Mouse (Mus musculus) cerebellum, postnatal 25 days (tissue): Measurements from ENCODE around the gene C330007P06Rik.

Source experiments
- DNase-seq, 2 experiments: peaks; one replicate each; pipeline ENCODE4 v3.0.0; 2021; ENCODE audit warnings: mixed read lengths in 2 of 2

C330007P06Rik gene

GRCm38 (mm10) chrX:36796734-36797133 lies 77.2 kb downstream of the C330007P06Rik start:
- DNase-seq, result peak in 1 of 2 experiments; percentile 9

GRCm38 (mm10) chrX:36796163-36796581 lies 77.7 kb downstream of the C330007P06Rik start:
- peak; percentile 86 to 92 for DNase-seq

- peak; percentile 85 to 91 for DNase-seq
Measured at GRCm38 (mm10) chrX:36795424-36796162, 78.3 kb downstream of the C330007P06Rik start, which contains the start of gene Slc25a5. Gene Slc25a5 (plus strand): TSS chrX:36795651.

GRCm38 (mm10) chrX:36794571-36794970 lies 79.3 kb downstream of the C330007P06Rik start:
- peak in 1 of 2 experiments; percentile 15 for DNase-seq

- DNase-seq, result no peak
Measured at GRCm38 (mm10) chrX:36789360-36789759, 84.6 kb downstream of the C330007P06Rik start.

GRCm38 (mm10) chrX:36777694-36778093 lies 96.2 kb downstream of the C330007P06Rik start:
- DNase-seq, result no peak

GRCm38 (mm10) chrX:36775520-36775919 lies 98.4 kb downstream of the C330007P06Rik start:
- no peak for DNase-seq
